Mouse (Mus musculus): ENCODE results near the gene Cd6.

GRCm38 (mm10) chr19:10793044-10793443 lies 36.8 kb downstream of the Cd6 start:
- TF ChIP-seq RAD21 (IDR thresholded peaks at IDR 0.05; ENCODE audit: low read depth, low read length) (no peak), USF2 (IDR thresholded peaks at IDR 0.05; ENCODE audit: borderline replicate concordance in 1 of 2, insufficient read depth in 1 of 2, low read depth in 1 of 2, low read length in 2 of 2) (no peak), ZMIZ1 (IDR thresholded peaks at IDR 0.05; ENCODE audit: low read depth, low read length) (no peak)
